Mouse (Mus musculus) adipocyte (in vitro differentiated cells): ENCODE results near the gene Gm4881.

Source experiments
- DNase-seq: peaks from one replicate; pipeline ENCODE4 v3.0.0-alpha.2; 2016; ENCODE audit warnings: low spot score

The Gm4881 gene

DNA sequence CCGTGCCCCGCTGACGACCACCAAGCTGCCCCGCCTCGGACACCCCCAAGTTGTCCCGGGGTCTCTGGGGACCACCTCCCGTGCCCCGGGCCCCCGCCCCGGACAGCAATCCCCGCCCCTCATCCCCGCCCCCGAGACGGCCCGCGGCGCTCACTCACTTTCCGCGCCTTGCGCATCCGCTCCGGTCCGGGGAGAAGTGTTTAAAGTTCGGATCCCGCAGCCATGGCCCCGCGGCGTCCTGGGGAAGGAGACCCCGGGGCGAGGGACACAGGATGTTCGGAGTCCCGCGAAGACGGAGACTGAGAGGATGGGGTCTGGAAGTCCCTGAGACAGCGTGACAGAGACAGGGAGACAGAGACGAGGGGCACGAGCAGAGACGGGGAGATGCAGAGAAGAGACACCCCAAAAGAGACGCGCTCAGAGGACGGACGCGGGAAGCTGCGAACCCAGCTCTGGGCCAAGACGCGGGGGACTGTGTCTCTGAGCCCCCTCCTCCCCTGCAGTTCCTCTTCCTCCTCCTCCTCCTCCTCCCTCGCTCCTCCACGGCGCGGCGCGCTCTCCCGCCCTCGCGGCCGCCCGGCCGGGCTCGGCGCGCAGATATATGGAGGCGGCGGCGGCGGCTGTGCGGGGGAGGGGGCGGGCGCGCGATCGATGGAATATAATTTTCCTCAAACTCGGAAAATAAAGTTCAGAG lies at the start of gene Gm4881:
TSS of gene Gm4881 (minus strand) at position 238 of the 694 bp plus-strand sequence.
- no peak for DNase-seq

GRCm38 (mm10) chr7:24993081-24993480 lies 48.8 kb upstream of the Gm4881 start:
- no peak for DNase-seq

DNA sequence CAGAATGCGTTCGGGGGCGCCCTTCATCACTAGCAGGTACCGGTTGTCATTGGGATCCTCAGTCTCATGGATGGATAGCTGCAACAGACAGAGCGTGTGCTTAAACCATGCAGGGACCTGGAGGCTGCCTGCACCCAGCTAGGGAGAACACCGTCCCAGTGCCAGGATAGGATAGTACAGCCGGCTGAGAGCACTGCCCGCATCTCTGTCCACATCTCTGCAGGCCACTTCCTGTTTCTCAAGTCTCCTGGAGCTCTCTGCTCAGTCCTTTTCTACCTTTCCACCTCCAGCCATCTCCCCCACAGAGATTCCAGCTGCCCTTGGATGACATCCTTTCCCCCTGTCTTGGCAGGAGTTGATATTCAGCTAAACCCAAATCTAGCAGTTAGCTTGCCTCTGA lies 46.2 kb upstream of the Gm4881 start:
- no peak for DNase-seq

GRCm38 (mm10) chr7:24987941-24988340 lies 43.6 kb upstream of the Gm4881 start:
- no peak for DNase-seq

DNA sequence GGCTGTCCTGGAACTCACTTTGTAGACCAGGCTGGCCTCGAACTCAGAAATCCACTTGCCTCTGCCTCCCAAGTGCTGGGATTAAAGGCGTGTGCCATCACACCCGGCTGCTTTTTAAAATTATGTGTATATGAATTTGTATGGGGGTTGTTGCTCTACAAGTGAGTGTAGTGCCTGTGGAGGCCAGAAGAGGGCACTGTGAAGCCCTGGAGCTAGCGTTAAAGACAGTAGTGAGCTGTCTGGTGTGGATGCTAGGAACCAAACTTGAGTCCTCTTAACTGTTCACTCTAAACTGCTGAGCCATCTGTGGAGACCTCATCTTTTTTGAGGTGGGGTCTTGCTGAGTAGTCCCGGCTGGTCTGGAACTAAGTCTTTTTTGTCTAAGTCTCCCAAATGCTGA lies 41.5 kb upstream of the Gm4881 start:
- DNase-seq = no peak

DNA sequence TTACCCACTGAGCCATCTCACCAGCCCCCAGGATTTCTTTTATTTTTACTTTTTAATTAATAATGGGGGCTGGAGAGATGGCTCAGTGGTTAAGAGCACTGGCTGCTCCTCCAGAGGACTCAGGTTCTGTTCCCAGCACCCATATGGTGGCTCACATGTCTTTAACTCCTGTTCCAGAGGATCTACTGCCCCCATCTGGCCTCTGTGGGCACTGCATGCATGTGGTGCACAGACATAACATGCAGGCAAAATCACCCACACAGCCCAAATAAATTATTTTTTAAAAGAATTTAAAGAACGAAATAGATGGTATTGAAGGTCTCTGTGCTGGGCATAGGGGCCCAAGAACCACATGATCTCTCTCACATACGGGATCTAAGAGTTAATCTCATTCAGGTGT lies 40.0 kb upstream of the Gm4881 start:
- no peak for DNase-seq

DNA sequence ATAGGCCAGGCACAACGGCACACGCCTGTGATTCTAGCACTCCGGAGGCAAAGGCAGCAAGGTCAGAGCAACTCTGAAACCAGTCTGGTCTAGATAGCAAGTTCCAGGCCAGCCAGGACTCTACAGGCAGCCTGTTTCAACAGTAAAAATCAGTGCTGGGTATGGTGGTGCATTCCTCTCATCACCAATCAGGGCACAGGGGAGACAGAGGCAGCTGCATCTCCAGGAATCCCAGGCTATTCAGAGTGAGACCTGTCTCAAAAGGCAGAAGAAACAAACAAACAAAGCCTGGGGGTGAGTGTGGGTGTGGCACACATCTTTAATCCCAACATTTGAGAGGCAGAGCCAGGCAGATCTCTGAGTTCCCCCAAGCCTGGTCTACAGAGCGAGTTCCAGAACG lies 39.1 kb upstream of the Gm4881 start:
- no peak for DNase-seq

DNA sequence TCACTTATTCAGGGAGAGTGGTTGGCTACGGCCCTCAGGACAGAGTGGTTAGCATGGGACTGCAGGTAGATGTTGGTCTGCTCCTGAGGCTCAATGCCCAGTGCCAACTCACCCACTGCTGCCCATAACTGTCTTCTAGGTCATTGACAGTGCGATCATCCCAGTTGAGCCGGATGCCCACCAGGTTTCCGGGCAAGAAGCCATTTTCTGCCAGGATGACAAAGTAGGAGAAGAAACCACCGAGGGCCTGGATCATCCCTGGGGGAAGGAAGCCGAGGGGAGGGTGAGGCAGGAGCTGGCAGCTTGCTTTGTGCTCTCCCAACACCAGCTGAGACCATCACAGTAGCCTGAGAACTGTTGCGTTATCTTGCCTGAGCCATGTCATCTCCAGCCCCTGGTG lies 36.1 kb upstream of the Gm4881 start:
- DNase-seq = no peak

- no peak for DNase-seq
These were observed 34.5 kb upstream of the Gm4881 start for GRCm38 (mm10) chr7:24978781-24979180.

GRCm38 (mm10) chr7:24974893-24975595 lies 30.8 kb upstream of the Gm4881 start:
- DNase-seq = peak; percentile 30

- DNase-seq = no peak
These were observed 29.6 kb upstream of the Gm4881 start for GRCm38 (mm10) chr7:24973902-24974301.

- no peak for DNase-seq
These were observed 28.9 kb upstream of the Gm4881 start for GRCm38 (mm10) chr7:24973208-24973607.

DNA sequence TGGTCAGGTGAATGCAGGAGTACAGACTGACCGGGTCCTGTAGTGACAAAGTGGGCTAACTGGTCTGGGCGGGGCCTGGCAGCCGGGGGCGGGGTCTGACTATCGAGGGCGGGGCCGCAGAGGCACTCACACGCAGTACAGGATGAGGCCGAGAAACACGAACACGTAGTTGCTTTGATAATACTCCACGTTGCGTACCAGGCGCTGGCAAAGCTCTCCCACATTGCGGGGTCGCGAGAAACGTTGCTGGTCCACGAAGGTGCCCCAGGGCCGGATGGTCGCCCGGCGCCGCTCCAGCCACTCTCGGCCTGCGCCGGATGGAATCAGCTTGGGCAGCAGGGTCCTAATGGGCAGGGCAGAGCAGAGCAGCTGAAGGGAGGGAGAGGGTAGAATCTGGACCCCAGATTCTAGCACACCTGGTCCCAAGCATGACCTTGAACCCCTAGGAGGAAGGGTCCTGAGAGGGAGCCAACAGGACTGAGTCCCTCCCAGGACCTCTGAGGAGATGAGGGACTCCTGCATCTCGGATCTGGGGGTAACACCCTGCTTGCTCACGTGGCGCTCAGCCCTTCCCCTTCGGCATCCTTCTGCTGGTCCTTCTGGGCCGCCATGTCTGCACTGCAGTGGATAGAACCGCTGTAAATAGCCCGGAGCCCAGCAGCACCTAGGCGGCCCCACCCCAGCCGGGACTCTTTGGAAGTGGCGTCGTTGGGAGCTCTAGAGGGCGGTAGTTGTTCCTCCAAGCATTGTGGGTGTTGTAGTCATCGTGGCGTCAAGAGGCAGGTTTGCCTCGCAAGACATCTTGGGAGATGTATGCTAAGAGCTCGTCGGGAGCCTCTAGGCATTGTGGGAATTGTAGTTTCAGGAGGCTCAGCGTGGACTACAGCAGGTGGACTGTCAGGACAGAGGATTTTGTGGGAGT lies 27.9 kb upstream of the Gm4881 start, which contains the start of gene Rabac1:
TSS of gene Rabac1 (minus strand) at position 783 of the 922 bp plus-strand sequence.
- DNase-seq = peak; percentile 91

DNA sequence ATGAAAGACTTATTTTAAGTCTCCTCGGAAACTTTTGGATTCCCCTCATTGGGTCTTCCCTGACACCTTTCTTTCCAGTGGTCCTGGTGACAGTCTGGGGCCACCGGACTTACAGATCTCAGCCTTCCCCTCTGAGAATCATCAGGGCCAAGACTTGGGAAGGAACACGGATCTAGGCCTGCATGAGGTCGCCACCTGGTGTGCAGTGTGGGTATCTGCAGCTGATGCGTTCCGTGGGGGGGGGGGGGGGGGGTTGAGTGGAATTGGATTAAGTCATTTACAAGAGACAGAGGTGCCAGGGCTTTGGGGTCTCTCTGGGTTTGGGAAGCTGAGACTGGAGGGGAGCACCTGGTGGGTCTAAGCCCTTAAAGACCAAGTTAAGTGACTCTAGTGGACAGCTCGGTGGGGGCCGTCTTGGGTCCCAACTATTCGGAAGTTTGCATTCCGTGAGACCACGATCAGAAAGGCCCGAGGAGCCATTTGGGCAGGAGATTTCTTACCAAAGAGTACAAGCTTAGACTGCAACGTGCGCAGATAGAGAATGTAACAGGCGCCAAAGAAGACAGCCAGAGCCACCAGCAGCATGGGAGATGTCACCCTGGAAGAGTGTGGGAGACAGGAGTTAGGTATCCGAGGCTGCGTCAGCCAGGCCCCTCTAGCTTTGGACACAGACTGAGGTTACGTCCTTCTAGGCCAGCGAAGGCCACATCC lies 27.1 kb upstream of the Gm4881 start:
- peak; percentile 77 for DNase-seq

GRCm38 (mm10) chr7:24970341-24970740 lies 26.0 kb upstream of the Gm4881 start:
- no peak for DNase-seq

- no peak for DNase-seq
These were observed 25.5 kb upstream of the Gm4881 start for GRCm38 (mm10) chr7:24969805-24970204.

DNA sequence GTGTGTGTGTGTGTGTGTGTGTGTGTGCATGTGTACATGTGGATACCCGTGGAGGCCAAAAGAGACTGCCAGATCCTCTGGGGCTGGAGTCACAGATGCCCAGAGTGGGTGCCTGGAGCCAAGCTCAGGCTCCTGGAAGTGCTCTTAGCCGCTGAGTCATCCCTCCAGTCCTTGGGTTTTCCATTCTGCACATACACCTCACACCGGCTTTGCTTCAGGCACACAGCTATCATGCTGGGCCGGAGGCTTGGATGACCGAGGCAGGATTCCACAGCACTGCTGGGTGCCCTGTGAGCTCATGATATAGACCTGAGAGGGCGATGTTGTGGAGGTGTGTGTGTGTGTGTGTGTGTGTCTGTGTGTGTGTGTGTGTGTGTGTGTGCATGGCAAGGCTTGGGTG lies 24.2 kb upstream of the Gm4881 start:
- no peak for DNase-seq

DNA sequence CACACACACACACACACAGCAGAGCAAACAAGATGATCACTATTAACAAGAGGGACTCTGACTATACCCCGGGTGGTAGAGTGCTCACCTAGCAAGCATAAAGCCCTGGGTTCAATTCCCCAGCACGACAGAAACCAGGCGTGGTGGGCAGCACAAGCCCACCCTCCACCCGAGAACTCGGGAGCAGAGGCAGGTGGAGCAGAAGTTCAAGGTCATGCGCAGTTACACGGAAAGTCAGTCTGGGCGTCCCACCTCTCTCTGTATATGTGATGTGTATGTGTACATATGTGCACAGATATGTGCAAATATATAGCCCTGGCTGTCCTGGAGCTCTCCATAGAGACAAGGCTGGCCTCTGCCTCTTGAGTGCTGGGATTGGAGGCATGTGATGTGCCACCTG lies 23.7 kb upstream of the Gm4881 start:
- DNase-seq = no peak

DNA sequence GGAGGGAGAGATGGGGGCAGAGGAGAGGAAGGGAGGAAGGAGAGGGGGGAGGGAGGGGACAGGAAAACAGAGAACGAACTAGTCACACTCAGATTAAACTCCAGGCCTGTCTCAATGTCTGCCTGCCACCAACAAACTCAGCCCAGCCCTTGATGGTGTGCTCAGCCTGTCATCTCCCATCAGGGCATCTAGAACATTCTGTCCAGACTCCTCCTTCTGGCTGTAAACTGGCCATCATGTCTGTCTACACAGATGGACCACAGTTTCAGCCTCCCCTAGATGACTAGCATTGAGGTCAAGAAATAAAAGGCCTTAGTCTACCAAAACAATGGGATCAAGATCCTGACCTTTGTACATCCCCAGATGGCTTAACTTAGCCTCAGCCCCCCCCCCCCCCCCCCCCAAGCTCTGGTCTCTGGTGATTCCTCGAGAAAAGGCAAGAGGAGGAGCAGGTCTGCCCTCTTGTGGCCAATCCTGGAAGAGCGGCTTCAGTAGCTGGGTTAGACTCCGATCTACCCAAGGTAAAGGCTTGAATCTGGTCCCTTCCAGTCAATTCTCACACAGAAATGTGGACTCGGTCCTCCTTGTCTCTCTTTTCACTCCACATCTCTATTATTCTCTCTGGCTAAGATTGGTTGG lies 20.7 kb upstream of the Gm4881 start:
- peak; percentile 83 for DNase-seq

DNA sequence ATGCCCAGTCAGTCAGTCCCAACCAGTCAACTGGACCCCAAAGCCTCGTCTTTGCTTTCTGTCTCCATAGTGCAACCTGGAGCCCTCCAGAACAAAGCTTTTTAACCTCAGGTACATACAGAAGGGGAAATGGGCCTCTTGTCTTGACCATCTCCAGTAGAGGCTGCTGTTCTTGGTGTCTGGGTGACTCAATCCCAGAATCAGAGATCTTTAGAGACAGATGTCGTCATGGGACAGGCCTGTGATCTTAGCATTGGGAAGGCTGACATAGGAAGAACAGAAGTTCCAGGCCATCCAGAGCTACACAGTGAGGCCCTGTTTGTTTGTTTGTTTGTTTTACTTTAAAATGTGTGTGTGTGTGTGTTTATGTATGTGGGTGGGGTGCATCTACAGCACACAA lies 20.0 kb upstream of the Gm4881 start:
- no peak for DNase-seq

- DNase-seq = no peak
These were observed 10.9 kb upstream of the Gm4881 start for GRCm38 (mm10) chr7:24955226-24955625.
